Mouse (Mus musculus): ENCODE data around the gene Runx2. TPM values are rescaled to one million over a fixed set of nuclear protein-coding genes. Genes with fewer than 3 reads are reported as not detected.

Gene Runx2
- total RNA-seq, 1 experiment from 2014 or later, result 39.0 TPM

DNA sequence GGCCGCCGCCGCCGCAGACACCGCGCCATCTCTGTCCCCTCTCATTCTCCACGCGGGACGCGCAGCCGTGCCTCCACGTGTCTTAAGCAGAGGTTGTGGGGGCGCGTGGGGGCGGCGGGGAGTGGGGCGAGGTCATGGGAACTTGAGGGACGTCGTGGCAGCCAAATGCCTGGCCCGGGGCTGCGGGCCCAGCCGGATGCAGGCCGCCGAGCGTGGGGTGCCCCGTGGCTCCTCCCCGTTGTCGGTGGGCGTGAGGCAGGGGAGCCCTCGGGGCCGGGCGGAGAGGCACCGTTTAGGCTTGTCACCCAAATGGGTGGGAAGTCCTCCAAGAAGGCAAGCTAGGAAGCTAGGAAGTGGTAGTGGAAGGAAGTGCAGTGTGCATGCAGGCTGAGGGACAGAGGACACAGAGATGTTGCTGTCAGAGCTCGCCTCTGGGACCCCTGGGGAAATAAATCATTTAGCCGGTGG lies 37.2 kb downstream of the Runx2 start:
- ATAC-seq (replicated peaks in 1 of 2; ENCODE audit: insufficient read depth in 1 of 2, low FRiP score in 2 of 2, low TSS enrichment in 1 of 2, low read depth in 1 of 2, poor library complexity in 2 of 2, severe bottlenecking in 2 of 2), result peak; percentile 71 to 84

DNA sequence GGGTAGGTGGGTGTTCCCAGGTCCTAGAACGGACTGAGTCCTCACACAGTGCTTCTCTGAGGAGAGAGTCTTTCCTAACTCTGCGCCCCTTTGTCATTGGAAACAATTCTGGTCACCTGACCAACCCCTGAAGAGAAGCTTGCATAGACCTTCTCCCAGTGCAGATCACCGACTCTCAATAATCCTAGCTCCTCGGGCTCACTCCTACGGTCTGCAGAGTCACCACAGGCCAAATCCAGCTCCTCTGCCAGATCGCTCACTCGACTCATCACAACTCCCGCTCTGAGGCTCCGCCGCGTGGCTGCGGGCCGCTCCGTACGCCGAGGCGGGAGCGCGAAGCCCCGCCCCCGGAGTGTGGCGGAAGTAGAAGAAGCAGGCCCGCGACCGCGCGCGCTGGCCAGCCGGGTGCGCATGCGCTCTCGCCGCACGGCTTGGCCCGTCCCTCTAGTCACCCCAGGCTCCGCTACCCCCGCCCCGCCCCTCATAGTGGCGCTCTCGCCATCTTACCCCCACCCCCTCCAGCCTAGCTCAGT lies 37.8 kb downstream of the Runx2 start, which contains the start of gene Supt3:
Gene Supt3 (plus strand): TSS at position 415 of the 533 bp plus-strand sequence.
- peak; percentile 69 to 90 for ATAC-seq (replicated peaks in 1 of 2; ENCODE audit: insufficient read depth in 1 of 2, low FRiP score in 2 of 2, low TSS enrichment in 1 of 2, low read depth in 1 of 2, poor library complexity in 2 of 2, severe bottlenecking in 2 of 2)

DNA sequence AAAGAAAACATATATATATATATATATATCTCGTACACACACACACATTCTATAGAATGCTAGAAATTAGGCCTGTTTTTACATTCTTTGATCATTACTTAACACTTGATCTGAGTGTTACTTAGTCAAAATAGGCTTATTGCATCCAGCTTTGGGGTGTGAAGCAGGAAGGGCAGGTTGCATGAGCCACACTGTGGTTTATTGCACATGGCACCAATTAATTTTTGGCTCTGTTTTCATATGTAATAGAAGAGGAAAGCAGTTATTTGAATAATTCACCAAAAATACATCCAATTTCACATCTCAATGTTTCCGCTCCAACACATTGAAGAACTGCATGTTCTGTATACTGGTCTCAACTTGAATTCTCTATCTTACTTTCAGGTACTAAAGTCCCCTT lies 42.0 kb downstream of the Runx2 start:
- ATAC-seq (replicated peaks in 1 of 2; ENCODE audit: insufficient read depth in 1 of 2, low FRiP score in 2 of 2, low TSS enrichment in 1 of 2, low read depth in 1 of 2, poor library complexity in 2 of 2, severe bottlenecking in 2 of 2), result no peak

DNA sequence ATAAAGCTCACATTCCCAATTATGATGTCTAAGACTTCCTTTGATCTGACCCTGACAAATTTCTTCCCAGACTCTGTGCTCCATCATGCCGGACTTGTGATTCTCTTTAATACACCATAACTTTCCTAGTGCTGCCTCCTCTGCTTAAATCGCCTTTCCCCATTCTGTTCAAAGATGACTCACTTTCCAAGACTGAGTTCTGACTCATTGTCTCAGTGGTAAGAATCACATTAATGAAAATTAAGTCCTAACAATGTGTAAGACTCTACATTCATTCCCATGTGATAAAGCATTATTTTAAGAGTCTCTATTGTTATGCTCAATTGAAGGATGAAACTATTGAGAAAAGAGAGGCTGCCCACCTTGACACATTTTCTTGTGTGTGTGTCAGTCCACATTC lies 43.7 kb downstream of the Runx2 start:
- no peak for ATAC-seq (replicated peaks in 1 of 2; ENCODE audit: insufficient read depth in 1 of 2, low FRiP score in 2 of 2, low TSS enrichment in 1 of 2, low read depth in 1 of 2, poor library complexity in 2 of 2, severe bottlenecking in 2 of 2)

DNA sequence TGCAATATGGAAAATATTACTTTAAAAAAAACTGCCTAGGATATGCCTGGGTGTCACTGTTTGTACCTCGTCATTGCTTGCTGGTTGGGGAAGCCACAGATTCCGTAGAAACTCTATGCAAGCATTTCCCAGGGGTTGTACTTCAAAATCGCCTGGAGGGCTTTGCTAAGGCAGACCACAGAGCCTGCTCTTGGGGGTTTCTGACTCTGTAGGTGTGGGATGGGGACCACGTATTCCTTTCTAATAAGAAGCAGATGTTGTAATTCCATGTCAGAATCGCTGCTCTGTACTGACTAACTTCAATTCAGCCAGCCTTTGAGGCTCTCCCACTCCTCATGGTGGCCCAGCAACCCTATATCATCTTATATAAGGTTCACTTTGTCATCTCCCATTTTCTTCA lies 46.1 kb downstream of the Runx2 start:
- no peak for ATAC-seq (replicated peaks in 1 of 2; ENCODE audit: insufficient read depth in 1 of 2, low FRiP score in 2 of 2, low TSS enrichment in 1 of 2, low read depth in 1 of 2, poor library complexity in 2 of 2, severe bottlenecking in 2 of 2)

DNA sequence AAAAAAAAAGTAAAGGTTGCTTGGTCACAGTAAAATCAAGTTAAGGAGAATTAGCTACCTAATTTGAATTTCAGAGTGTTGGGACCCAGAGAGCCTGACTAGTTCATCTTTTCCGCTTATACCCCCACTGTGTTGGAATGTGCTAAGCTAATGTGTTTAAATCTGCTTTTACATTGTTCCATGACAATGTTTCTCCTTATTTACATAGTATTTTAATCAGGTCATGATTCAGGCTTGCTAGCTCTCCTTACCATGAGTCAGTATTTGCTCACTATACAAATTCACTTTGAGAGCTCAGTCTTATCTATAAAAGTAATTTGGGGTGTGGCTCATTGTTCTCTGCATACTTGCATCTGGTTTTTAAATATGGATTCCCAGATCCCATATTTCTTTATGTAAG lies 47.2 kb downstream of the Runx2 start:
- no peak for ATAC-seq (replicated peaks in 1 of 2; ENCODE audit: insufficient read depth in 1 of 2, low FRiP score in 2 of 2, low TSS enrichment in 1 of 2, low read depth in 1 of 2, poor library complexity in 2 of 2, severe bottlenecking in 2 of 2)

DNA sequence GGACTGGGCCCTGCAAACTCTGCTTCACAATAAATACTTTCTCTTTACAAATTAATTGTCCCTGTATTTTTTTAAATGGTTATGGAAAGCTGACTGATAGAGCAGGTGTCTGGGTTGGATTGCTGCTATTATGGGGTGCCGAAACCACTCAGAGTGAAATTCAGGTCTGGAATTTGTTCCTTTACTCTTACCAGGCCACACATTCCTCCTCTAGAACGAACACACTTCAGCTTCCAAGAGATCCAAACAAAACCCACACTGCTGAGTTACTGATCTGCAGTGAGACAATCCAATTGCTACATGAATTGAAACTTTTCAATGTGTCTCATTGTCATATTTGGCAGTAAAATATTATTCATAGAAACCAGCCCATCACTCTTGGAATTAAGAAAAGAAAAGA lies 47.6 kb downstream of the Runx2 start:
- no peak for ATAC-seq (replicated peaks in 1 of 2; ENCODE audit: insufficient read depth in 1 of 2, low FRiP score in 2 of 2, low TSS enrichment in 1 of 2, low read depth in 1 of 2, poor library complexity in 2 of 2, severe bottlenecking in 2 of 2)

DNA sequence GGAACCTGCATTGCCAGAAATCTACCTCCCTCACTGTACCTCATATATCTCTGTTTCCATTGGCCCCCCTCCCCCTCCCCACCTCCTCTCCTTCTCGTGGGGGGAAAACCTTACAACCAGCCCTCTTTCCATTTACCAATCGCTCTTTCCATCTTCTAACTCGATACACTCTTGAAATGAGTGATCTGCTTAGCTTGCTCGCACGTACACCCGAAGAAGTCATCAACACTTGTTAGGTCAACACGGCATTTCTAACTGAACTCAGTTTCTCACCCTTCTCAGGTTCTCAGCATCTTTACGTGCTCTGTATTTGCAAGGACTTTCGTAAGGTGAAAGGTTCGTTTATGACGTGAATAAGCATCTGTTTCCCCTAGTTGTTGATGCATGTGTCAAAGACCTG lies 48.3 kb downstream of the Runx2 start:
- no peak for ATAC-seq (replicated peaks in 1 of 2; ENCODE audit: insufficient read depth in 1 of 2, low FRiP score in 2 of 2, low TSS enrichment in 1 of 2, low read depth in 1 of 2, poor library complexity in 2 of 2, severe bottlenecking in 2 of 2)

DNA sequence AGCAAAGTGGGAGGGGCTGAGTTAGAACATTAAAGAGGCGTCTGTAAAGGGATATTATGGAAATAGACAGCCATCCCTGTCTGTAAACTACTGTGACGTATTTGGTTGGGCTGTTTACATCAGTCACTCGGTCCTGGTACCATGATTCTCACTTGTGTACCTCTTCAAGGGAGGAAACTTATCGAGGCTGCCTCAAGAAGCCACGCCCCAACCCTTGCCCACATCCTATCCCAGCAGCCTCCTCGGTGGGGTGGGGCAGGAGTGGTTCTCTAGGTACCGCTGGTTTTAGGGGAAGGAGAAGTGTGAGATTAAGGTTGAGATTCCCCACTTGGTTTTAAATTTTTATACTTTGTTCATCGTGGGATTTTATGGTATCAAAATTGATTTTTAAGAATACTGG lies 69.2 kb downstream of the Runx2 start:
- no peak for ATAC-seq (replicated peaks in 1 of 2; ENCODE audit: insufficient read depth in 1 of 2, low FRiP score in 2 of 2, low TSS enrichment in 1 of 2, low read depth in 1 of 2, poor library complexity in 2 of 2, severe bottlenecking in 2 of 2)

DNA sequence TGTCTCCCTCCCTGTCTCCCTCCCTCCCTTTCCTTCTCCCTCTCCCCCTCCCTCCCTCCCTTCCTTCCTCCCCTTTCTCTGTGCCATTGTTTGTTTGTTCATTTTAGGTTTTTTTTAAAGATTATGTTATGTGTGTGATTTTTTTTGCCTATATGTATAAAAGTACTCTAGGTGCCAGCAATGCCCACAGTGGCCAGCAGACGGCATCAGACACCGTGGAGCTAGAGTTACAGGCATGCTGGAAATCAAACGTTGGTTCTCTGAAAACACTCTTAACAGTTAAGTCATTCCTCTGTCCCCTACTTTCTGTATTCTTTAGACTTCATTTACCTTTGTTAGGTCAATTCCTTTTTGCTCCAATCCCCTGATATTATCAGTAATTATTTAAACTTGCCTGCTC lies 70.8 kb downstream of the Runx2 start:
- no peak for ATAC-seq (replicated peaks in 1 of 2; ENCODE audit: insufficient read depth in 1 of 2, low FRiP score in 2 of 2, low TSS enrichment in 1 of 2, low read depth in 1 of 2, poor library complexity in 2 of 2, severe bottlenecking in 2 of 2)

DNA sequence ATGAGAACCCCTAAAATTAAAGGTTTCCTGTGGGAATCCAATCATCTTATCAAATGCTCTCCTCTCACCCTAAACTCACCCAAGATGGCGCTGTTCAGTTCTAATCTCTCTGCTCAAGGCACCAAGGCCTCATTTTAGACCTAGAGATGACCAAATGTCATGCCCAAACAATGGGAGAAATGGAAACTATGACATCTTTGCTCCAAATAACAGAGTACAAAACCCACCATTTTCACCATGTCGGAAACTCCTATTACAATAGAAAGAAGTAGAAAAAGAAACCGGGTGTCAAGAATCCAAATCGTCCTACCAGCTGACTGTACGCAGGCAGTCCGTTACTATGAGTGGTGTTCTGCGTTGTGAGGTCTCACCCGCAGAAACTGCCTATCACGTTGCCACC lies 72.4 kb downstream of the Runx2 start:
- no peak for ATAC-seq (replicated peaks in 1 of 2; ENCODE audit: insufficient read depth in 1 of 2, low FRiP score in 2 of 2, low TSS enrichment in 1 of 2, low read depth in 1 of 2, poor library complexity in 2 of 2, severe bottlenecking in 2 of 2)

DNA sequence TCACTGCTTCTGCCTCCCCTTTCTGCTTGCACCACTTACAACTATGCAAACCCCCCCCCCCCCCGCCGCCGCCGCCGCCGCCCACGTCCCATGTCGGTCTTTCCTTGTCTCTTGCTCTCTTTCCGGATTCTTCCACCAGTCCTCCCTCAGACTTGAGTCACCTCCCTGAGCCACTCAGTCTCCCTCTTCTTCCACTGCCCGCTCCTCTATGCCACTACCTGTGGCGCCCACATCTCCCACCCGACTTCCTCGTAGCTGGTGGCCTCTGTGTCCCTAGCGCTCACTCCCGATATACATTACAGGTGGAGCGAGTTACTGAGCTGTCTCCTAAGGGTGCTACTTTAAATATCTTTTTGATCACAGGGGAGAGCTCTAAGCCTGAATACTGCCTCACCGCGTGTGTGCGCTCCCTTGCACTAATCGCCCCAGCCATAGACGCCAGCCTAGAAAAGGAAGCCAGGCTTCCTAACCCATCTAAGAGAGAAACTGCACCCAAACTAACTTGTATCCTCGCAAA lies 76.4 kb downstream of the Runx2 start:
- ATAC-seq (replicated peaks in 1 of 2; ENCODE audit: insufficient read depth in 1 of 2, low FRiP score in 2 of 2, low TSS enrichment in 1 of 2, low read depth in 1 of 2, poor library complexity in 2 of 2, severe bottlenecking in 2 of 2), result no peak

DNA sequence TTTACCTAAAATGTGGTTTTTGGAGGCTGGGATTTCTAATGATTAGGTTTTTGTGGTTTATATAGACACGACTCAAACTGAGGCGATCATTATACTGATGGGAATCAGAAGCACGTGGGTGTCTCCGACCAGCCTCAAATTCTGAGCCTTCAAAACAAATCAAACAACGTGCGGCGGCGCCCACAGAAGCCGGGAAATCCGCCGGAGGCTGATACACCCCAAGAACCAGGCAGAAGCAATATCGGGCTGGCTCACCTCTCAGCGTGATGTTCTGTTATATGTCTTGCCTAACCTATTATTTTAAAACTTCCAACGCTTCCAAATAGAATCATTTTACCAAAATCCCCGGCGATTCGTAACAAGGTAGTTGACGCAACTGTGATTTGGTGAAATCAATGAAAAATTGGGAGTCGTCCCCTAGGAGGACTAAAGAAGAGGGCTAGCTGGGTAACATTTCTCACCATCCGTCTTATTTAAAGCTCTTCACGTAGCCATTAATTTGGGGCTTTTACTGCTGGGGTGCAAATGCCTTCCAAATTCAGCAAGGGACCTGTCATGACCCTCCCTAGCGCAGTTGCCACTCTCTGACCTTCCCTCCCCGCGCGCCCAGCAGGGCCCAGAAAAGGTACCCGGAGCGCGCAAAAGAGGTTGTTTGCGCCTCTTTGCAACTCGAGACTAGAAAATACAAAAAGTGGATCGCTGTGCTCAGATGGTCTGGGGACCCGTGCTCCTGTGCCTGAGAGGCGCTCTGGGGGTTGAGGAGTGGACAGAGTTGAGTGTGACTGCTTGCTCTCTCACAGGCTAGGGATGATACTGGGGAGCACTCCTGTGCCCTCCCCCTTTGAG lies 77.1 kb downstream of the Runx2 start:
- ATAC-seq (replicated peaks in 1 of 2; ENCODE audit: insufficient read depth in 1 of 2, low FRiP score in 2 of 2, low TSS enrichment in 1 of 2, low read depth in 1 of 2, poor library complexity in 2 of 2, severe bottlenecking in 2 of 2), result no peak

DNA sequence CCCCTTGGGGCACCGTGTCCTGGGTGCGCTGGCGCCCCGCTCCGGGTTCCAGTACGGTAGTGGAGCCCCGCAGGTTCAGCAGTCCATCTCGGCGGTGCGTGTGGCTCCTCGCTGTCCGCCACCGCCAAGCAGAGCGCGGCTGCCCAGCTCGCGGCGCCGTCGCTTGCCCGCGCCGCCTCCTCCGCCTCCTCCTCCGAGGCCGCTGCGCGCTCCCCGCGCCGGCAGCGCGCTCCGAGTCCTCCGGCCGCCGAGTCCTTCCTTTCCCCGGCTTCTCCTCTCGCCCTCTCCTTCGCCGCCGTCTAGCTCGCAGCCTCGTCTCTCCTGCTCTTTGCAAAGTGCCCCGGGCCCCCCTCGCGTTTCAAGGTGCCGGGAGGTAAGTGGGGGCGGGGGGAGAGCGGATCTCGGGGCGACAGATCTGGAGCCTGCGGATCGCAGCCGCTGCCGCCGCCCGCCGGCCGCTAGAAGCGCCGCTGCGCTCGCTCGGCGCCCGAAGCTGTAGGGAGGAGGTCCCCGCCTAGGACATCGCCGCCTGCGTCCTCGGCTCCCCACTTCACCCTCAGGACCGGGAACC lies 78.5 kb downstream of the Runx2 start:
- ATAC-seq (replicated peaks in 1 of 2; ENCODE audit: insufficient read depth in 1 of 2, low FRiP score in 2 of 2, low TSS enrichment in 1 of 2, low read depth in 1 of 2, poor library complexity in 2 of 2, severe bottlenecking in 2 of 2), result peak; percentile 15 to 38; a peak in 3 of 4 replicates

DNA sequence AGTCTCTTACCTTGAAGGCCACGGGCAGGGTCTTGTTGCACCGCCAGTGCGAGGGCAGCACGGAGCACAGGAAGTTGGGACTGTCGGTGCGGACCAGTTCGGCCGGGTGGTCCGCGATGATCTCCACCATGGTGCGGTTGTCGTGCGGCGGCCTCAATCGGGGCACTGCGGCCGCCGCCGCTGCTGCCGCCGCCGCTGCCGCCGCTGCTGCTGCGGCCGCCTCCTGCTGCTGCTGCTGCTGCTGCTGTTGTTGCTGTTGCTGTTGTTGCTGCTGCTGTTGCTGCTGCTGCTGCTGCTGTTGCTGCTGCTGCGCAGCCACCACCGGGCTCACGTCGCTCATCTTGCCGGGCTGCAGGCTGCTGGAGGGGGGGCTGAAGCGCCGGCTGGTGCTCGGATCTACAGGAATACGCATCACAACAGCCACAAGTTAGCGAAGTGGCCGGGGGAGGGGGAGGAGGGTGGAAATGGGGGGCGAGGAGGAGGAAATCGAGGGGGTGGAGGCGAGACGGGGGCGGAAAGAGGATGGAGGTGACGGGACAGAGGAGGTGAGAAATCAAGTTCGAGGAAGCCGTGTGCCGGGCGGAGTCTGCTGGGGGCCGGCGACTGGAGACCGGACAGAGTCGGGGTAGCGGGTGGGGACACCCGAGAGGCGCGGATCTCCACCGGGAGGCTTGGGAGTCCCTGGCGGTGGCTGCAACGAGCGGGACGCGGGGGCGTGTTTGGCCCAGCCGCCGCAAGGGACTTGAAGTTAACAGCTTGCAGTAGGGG lies 79.2 kb downstream of the Runx2 start:
- peak; percentile 7 to 29; a peak in 2 of 4 replicates for ATAC-seq (replicated peaks in 1 of 2; ENCODE audit: insufficient read depth in 1 of 2, low FRiP score in 2 of 2, low TSS enrichment in 1 of 2, low read depth in 1 of 2, poor library complexity in 2 of 2, severe bottlenecking in 2 of 2)

DNA sequence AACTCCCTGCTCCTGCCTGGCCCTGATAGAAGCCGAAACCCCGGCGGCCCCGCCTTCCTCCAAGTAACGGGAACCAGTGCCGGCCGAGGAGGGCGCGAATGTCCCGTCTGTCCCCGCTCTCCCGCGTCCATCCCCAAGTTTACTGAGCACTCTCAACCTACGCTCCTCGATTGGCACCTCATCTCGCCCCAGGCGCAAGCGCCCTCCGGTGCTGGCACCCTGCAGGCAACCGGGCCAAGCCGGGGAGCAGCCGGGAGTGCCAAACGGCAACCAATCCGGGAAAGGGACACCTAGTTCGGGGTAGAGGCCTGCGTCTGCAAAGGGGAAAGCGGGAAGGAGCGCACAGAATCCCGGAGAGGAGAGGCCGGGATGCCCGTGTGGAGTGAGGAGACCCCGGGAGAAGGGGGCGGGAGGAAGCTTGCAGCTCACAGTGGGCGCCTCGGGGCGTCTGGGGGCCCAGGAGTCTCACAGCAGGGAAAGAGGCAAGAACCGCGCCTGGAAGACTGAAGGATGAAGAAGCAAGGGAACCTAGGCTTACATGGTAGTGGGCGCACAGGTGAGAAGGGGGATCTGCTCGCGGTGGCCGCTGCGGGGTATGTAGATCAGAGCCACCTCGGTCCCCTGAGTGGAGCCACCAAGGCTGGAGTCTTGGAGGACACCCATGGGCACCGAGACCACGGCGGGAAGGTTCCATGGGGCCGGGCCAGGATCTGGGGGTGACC lies 79.9 kb downstream of the Runx2 start:
- ATAC-seq (replicated peaks in 1 of 2; ENCODE audit: insufficient read depth in 1 of 2, low FRiP score in 2 of 2, low TSS enrichment in 1 of 2, low read depth in 1 of 2, poor library complexity in 2 of 2, severe bottlenecking in 2 of 2), result peak in 1 of 2 experiments; percentile 33; a peak in 2 of 4 replicates
